Mouse (Mus musculus): ENCODE measurements around the gene Nme1. TPM values are rescaled to one million over a fixed set of nuclear protein-coding genes. Genes with fewer than 3 reads are reported as not detected.
A peak's percentile ranks its signal among the peaks of the same experiment; 100 is the strongest.

Gene Nme1
- polyA plus RNA-seq (2014; fragmentation: Nextera tagmentation; extraction: Ambion mirVana), result 188 and 218 TPM in 2 replicates

DNA sequence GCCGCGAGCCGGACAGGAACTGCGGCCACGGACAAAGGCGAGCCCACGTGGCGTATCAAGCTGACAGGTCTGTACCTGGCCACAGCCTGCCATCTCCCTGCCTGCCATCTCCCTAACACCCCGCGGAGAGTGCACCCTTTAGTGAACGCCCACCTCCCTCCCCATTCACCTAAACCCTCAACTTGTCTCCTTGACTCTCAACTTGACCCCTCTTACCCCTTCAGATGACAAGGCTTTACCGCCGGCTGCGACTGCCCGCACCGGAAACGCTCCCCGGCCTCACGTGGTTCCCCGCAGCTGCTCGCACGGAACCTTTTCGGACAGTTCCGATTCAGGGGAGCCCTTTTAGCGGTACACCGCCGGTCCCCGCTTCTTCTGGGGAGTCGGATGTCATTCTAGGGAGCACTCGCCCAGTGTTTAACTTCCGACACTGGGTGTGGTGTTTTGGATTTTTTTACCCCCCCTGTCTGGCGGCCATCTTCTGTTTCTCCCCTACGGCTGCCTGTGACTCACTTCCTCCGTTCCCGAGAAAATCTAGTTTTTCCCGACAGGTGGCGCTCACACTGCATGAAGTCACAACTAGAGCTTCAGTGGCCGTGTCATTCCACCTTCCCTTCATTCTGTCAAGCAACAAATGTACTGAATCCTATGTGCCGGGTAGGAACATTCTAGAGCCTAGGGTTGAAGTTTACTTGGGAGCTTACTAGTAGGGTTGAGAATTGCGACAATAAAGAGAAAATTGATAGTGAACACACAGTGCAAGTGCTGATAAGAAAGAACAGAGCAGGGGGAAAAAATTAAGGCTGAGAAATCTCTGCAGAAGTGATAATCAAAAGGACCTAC lies at the start of gene Nme1, which contains the start of gene Gm20390:
Gene Nme1 (minus strand): TSS at position 517 of the 843 bp plus-strand sequence.
Gene Gm20390 (minus strand): TSS at position 289 of the 843 bp plus-strand sequence.
- Histone ChIP-seq H3K27ac (replicated peaks; ENCODE audit: low read depth, low read length) (peak within 1 kb of the TSS; percentile 38; the same call in 1 of the 2 replicates), H3K9me3 (replicated peaks; ENCODE audit: control insufficient read depth, low read length) (no peaks in the 10 kb centered on the region), H3K4me2 (ENCODE audit: low read depth, low read length) (peak within 1 kb of the TSS; percentile 76), H3K4me1 (ENCODE audit: control insufficient read depth, insufficient read depth, low read length) (no peaks in the 10 kb centered on the region; the same call in 1 of the 2 replicates), H3K27me3 (ENCODE audit: control insufficient read depth, insufficient read depth, low read length) (no peaks in the 10 kb centered on the region), H3K4me3 (ENCODE audit: low read depth, low read length) (peak within 1 kb of the TSS; percentile 77), H3K9ac (replicated peaks; ENCODE audit: low read length) (peak within 1 kb of the TSS; percentile 73), H3K36me3 (replicated peaks; ENCODE audit: control insufficient read depth, insufficient read depth, low read depth, low read length) (peaks cover 9% of the 10 kb centered on the region)
- WGBS, result under 1% methylated on average over 40 of the region's 40 CpGs
- ATAC-seq (replicated peaks; ENCODE audit: insufficient number of reproducible peaks, low FRiP score, low TSS enrichment, low read depth), result peak; percentile 96
- DNase-seq (ENCODE audit: low spot score), result peak; percentile 99

DNA sequence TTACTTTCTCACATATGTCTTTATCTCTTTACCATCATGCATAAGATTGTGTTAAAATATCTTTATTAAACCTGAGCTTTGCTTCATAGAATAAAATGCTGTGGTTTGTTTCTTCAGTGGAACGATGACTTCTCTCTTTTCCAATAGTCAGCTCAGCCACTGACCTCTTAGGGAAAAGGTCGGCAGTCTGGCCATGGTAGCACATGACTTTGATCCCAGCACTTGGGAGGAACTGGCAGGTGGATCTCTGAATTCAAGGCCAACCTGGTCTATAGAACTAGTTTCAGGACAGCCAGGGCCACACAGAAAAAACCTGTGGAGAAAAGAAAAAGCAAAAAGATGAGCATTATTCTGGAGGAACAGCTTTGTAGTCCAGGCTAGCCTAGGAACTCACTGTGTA lies 35.0 kb upstream of the Nme1 start:
- H3K4me3 ChIP-seq (ENCODE audit: low read depth, low read length), result no peak overlapping the region
- no peak for ATAC-seq (replicated peaks; ENCODE audit: insufficient number of reproducible peaks, low FRiP score, low TSS enrichment, low read depth)
- no peak overlapping the region for H3K4me2 ChIP-seq (ENCODE audit: low read depth, low read length)
- no peak overlapping the region for H3K27ac ChIP-seq (replicated peaks; ENCODE audit: low read depth, low read length)
- H3K9me3 ChIP-seq (replicated peaks; ENCODE audit: control insufficient read depth, low read length), result no peaks in the 10 kb centered on the region
- no peaks in the 10 kb centered on the region for H3K4me1 ChIP-seq (ENCODE audit: control insufficient read depth, insufficient read depth, low read length)
- no peaks in the 10 kb centered on the region for H3K36me3 ChIP-seq (replicated peaks; ENCODE audit: control insufficient read depth, insufficient read depth, low read depth, low read length)
- no peak overlapping the region for H3K9ac ChIP-seq (replicated peaks; ENCODE audit: low read length)
- WGBS, result 92% methylated on average over 2 of the region's 2 CpGs
- no peak for DNase-seq (ENCODE audit: low spot score)
- H3K27me3 ChIP-seq (ENCODE audit: control insufficient read depth, insufficient read depth, low read length), result no peaks in the 10 kb centered on the region

DNA sequence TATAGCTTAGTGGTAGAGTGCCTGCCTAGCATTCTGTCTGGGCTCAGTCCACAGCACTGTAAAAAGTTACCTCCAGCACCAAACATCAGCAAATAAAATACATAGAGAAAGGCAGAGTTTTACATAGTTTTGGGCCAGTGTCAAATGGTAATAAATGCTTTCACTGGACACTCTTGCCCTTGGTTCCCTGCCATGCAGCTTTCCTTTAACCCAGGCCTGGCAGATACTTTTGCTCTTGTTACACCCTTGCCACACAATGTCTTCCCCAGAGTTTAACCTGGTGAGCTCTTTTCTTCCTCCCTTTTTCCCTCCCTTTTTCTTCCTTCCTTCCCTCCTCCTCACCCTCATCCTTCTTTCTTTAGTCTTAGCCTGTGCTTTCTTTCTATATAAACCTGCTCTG lies 31.0 kb upstream of the Nme1 start:
- no peak overlapping the region for H3K4me3 ChIP-seq (ENCODE audit: low read depth, low read length)
- no peak overlapping the region for H3K27ac ChIP-seq (replicated peaks; ENCODE audit: low read depth, low read length)
- H3K36me3 ChIP-seq (replicated peaks; ENCODE audit: control insufficient read depth, insufficient read depth, low read depth, low read length), result no peaks in the 10 kb centered on the region
- H3K27me3 ChIP-seq (ENCODE audit: control insufficient read depth, insufficient read depth, low read length), result no peaks in the 10 kb centered on the region
- H3K9me3 ChIP-seq (replicated peaks; ENCODE audit: control insufficient read depth, low read length), result no peaks in the 10 kb centered on the region
- H3K9ac ChIP-seq (replicated peaks; ENCODE audit: low read length), result no peak overlapping the region
- H3K4me2 ChIP-seq (ENCODE audit: low read depth, low read length), result no peak overlapping the region; the same call in 1 of the 2 replicates
- no peak for ATAC-seq (replicated peaks; ENCODE audit: insufficient number of reproducible peaks, low FRiP score, low TSS enrichment, low read depth)
- DNase-seq (ENCODE audit: low spot score), result no peak
- peaks cover 4% of the 10 kb centered on the region; the same call in 1 of the 2 replicates for H3K4me1 ChIP-seq (ENCODE audit: control insufficient read depth, insufficient read depth, low read length)

DNA sequence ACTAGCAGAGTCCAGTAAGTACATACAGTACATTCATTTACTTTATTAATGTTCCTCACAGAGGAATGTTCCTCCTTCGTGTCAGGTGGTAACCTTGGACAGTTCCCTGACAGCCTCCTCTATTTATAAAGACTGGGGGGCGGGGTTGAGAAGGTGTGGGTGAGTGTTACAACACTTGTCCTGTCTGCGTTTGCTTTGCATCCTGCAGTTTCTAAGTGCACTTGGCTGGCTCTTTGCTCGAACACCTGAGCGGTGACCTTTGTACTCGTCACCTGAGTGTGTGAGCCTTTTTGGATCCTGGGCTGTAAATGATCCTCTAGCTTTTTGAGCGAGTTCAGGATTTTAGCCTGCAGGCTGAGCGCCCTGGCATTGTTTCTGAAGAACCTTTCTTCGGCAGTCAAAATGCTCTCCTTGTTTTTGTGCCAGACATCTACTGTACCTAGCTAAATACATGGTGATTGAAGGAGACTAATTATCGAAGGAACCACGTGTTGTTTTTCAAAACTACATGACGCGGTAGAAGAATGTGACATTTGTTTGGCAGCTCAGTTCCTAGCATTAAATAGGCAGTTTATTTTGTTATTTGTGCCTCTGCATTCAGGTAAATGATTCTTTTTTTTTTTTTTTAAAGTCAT lies 28.9 kb upstream of the Nme1 start:
- peak overlapping the region; percentile 22; the same call in 1 of the 2 replicates for H3K9ac ChIP-seq (replicated peaks; ENCODE audit: low read length)
- H3K27ac ChIP-seq (replicated peaks; ENCODE audit: low read depth, low read length), result no peak overlapping the region
- peak; percentile 17 for DNase-seq (ENCODE audit: low spot score)
- no peaks in the 10 kb centered on the region for H3K9me3 ChIP-seq (replicated peaks; ENCODE audit: control insufficient read depth, low read length)
- no peaks in the 10 kb centered on the region for H3K36me3 ChIP-seq (replicated peaks; ENCODE audit: control insufficient read depth, insufficient read depth, low read depth, low read length)
- H3K27me3 ChIP-seq (ENCODE audit: control insufficient read depth, insufficient read depth, low read length), result no peaks in the 10 kb centered on the region
- peak overlapping the region; percentile 98 for H3K4me3 ChIP-seq (ENCODE audit: low read depth, low read length)
- H3K4me1 ChIP-seq (ENCODE audit: control insufficient read depth, insufficient read depth, low read length), result peaks cover 4% of the 10 kb centered on the region; the same call in 1 of the 2 replicates
- ATAC-seq (replicated peaks; ENCODE audit: insufficient number of reproducible peaks, low FRiP score, low TSS enrichment, low read depth), result no peak
- H3K4me2 ChIP-seq (ENCODE audit: low read depth, low read length), result peak overlapping the region; percentile 87
- WGBS, result 33% methylated on average over 13 of the region's 13 CpGs

DNA sequence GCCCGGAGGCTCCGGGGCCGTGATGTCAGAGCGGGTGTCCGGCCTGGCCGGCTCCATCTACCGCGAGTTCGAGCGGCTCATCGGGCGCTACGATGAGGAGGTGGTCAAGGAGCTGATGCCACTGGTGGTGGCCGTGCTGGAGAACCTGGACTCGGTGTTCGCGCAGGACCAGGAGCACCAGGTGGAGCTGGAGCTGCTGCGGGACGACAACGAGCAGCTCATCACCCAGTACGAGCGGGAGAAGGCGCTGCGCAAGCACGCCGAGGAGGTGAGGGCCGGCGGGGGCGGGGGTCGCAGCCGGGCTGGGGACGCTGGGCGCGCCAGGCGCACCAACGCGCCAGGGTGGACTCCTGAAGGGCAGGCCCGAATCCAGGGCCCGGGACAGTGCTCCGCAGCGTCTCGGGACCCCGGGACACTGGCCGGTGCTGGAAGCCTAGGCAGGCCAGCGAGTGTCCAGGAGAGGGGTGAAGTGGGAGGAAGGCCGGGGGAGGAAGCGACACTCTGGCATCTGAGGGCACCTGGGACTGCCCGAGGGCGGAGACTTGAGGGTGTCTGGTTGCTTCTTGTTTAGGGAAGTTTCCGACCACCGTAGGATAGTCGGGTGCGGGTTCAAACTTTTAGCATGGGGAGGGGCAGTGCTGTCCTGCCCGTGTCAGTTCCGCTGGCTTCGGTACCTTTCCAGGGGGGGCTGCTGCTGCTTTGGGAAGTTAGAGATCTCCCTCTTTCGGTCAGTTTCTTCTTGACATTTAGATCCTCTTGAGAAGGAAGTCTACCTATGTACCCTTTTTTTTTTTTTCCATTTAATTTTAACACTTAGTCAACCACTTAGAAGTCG lies 28.2 kb upstream of the Nme1 start:
- peak; percentile 59 for DNase-seq (ENCODE audit: low spot score)
- peak; percentile 63 for ATAC-seq (replicated peaks; ENCODE audit: insufficient number of reproducible peaks, low FRiP score, low TSS enrichment, low read depth)
- under 1% methylated on average over 58 of the region's 58 CpGs for WGBS

GRCm38 (mm10) chr11:93995720-93996305 lies 27.5 kb upstream of the Nme1 start, which contains the start of gene Spag9:
Spag9 (plus strand) TSS chr11:93996091.
- peaks cover 4% of the 10 kb centered on the region; the same call in 1 of the 2 replicates for H3K4me1 ChIP-seq (ENCODE audit: control insufficient read depth, insufficient read depth, low read length)
- peak within 1 kb of the TSS; percentile 98 for H3K4me3 ChIP-seq (ENCODE audit: low read depth, low read length)
- peak within 1 kb of the TSS; percentile 80 for H3K27ac ChIP-seq (replicated peaks; ENCODE audit: low read depth, low read length)
- H3K9me3 ChIP-seq (replicated peaks; ENCODE audit: control insufficient read depth, low read length), result no peaks in the 10 kb centered on the region
- peak within 1 kb of the TSS; percentile 87 for H3K4me2 ChIP-seq (ENCODE audit: low read depth, low read length)
- peak; percentile 90 for ATAC-seq (replicated peaks; ENCODE audit: insufficient number of reproducible peaks, low FRiP score, low TSS enrichment, low read depth)
- 0% methylated on average over 51 of the region's 70 CpGs for WGBS
- H3K9ac ChIP-seq (replicated peaks; ENCODE audit: low read length), result peak within 1 kb of the TSS; percentile 88
- no peaks in the 10 kb centered on the region for H3K27me3 ChIP-seq (ENCODE audit: control insufficient read depth, insufficient read depth, low read length)
- DNase-seq (ENCODE audit: low spot score), result peak; percentile 96
- no peaks in the 10 kb centered on the region for H3K36me3 ChIP-seq (replicated peaks; ENCODE audit: control insufficient read depth, insufficient read depth, low read depth, low read length)

More for the DNA sequence above, 28.2 kb upstream of the Nme1 start:
- Histone ChIP-seq H3K4me3 (ENCODE audit: low read depth, low read length) (peak overlapping the region; percentile 98), H3K4me2 (ENCODE audit: low read depth, low read length) (peak overlapping the region; percentile 87), H3K27me3 (ENCODE audit: control insufficient read depth, insufficient read depth, low read length) (no peaks in the 10 kb centered on the region), H3K27ac (replicated peaks; ENCODE audit: low read depth, low read length) (peak overlapping the region; percentile 80), H3K9me3 (replicated peaks; ENCODE audit: control insufficient read depth, low read length) (no peaks in the 10 kb centered on the region), H3K9ac (replicated peaks; ENCODE audit: low read length) (peak overlapping the region; percentile 88), H3K4me1 (ENCODE audit: control insufficient read depth, insufficient read depth, low read length) (peaks cover 4% of the 10 kb centered on the region; the same call in 1 of the 2 replicates), H3K36me3 (replicated peaks; ENCODE audit: control insufficient read depth, insufficient read depth, low read depth, low read length) (no peaks in the 10 kb centered on the region)

GRCm38 (mm10) chr11:93995111-93995719 lies 26.9 kb upstream of the Nme1 start:
- H3K36me3 ChIP-seq (replicated peaks; ENCODE audit: control insufficient read depth, insufficient read depth, low read depth, low read length), result no peaks in the 10 kb centered on the region
- WGBS, result 6% methylated on average over 15 of the region's 15 CpGs
- peak overlapping the region; percentile 49 for H3K27ac ChIP-seq (replicated peaks; ENCODE audit: low read depth, low read length)
- peak overlapping the region; percentile 88 for H3K9ac ChIP-seq (replicated peaks; ENCODE audit: low read length)
- H3K9me3 ChIP-seq (replicated peaks; ENCODE audit: control insufficient read depth, low read length), result no peaks in the 10 kb centered on the region
- peak overlapping the region; percentile 59 for H3K4me2 ChIP-seq (ENCODE audit: low read depth, low read length)
- no peaks in the 10 kb centered on the region for H3K27me3 ChIP-seq (ENCODE audit: control insufficient read depth, insufficient read depth, low read length)
- H3K4me1 ChIP-seq (ENCODE audit: control insufficient read depth, insufficient read depth, low read length), result peaks cover 4% of the 10 kb centered on the region; the same call in 1 of the 2 replicates
- peak; percentile 36 for ATAC-seq (replicated peaks; ENCODE audit: insufficient number of reproducible peaks, low FRiP score, low TSS enrichment, low read depth)
- H3K4me3 ChIP-seq (ENCODE audit: low read depth, low read length), result peak overlapping the region; percentile 98
- peak; percentile 50 for DNase-seq (ENCODE audit: low spot score)

Data from embryonic facial prominence, embryonic 11.5 days (tissue).